Mouse (Mus musculus): ENCODE measurements at regions not wholly inside any gene's neighbourhood (a gene's known extent, or its start where the extent isn't known, plus 50 kb on each side); places are given as distances from the start of the nearest gene placed in this dataset.
"Not testable (repeated sequence)": the region's sequence is repeated elsewhere in the genome, so short reads cannot be mapped to it uniquely, and the experiment has no call there.

DNA sequence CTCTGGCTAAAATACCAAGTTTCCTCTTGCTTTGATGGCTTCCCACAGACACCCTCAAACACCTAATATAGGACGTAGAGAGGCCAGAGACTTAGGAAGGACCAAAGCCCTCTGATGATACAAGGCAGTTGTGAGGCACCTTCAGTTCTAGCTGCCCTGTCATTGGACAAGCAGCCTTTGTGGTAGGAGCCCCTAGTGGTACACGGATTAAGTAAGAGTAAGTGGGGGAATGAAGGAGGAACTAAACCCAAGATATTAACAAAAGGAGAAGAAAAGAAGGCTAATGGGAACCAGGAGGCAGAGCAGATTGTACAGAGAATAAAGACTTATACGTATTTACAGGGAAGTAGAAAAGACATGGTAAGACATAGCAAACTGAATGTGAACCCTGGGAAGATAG is 352.3 kb upstream of the Tmco5 start:
- in situ Hi-C loops (cut with MboI; ENCODE audit: low pct_unique_long_range_greater_than_20kb); H3K27me3 ChIP-seq; CTCF ChIA-PET; POLR2A ChIA-PET; DNase-seq (ENCODE audit: low read depth, low spot score); ATAC-seq: not testable (repeated sequence)

DNA sequence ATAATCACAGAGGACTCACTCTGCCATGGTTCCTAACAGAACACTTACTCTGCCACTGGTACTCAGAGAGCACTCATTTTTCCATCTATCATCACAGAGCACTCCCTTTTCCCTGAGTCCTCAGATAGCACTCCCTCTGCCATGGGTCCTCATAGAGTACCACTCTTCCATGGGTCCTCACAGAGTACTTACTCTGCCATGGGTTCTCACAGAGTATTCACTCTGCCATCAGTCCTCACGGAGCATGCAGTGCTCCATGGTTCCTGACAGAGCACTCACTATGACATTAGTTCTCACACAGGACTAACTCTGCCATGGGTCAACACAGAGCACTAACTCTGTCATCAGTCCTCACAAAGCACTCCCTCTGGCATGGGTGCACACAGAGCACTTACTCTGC is 342.0 kb upstream of the Tmco5 start:
- in situ Hi-C loops (cut with MboI; ENCODE audit: low pct_unique_long_range_greater_than_20kb): no loop called here
- no peaks in the 10 kb centered on the region for H3K27me3 ChIP-seq
- ATAC-seq (no peak), DNase-seq (ENCODE audit: low read depth, low spot score) (no peak)
- CTCF ChIA-PET: no interaction called here
- no peak for TF ChIP-seq CTCF (IDR thresholded peaks at IDR 0.05)
- POLR2A ChIA-PET: no interaction called here

GRCm38 (mm10) chr2:116559350-116559749 is 319.1 kb upstream of the Tmco5 start:
- in situ Hi-C loops (cut with MboI; ENCODE audit: low pct_unique_long_range_greater_than_20kb): no loop called here
- no peaks in the 10 kb centered on the region for H3K27me3 ChIP-seq
- TF ChIP-seq CTCF (IDR thresholded peaks at IDR 0.05): no peak
- DNase-seq (ENCODE audit: low read depth, low spot score) (no peak), ATAC-seq (no peak)
- CTCF ChIA-PET: no interaction called here
- POLR2A ChIA-PET: no interaction called here

- ChIA-PET POLR2A (no interaction called here), CTCF (interaction anchor here (0.6 kb wide), 1 partner anchor 228 kb away, joined by 3 read pairs; no protein-coding TSS in a partner anchor)
- TF ChIP-seq CTCF (IDR thresholded peaks at IDR 0.05): no peak
Observed at GRCm38 (mm10) chr2:116583989-116584388, 294.5 kb upstream of the Tmco5 start.

GRCm38 (mm10) chr2:116586203-116586959 is 292.1 kb upstream of the Tmco5 start:
- ATAC-seq (no peak), DNase-seq (ENCODE audit: low read depth, low spot score) (no peak)
- no peak for TF ChIP-seq CTCF (IDR thresholded peaks at IDR 0.05)
- in situ Hi-C loops (cut with MboI; ENCODE audit: low pct_unique_long_range_greater_than_20kb): no loop called here
- ChIA-PET POLR2A (no interaction called here), CTCF (interaction anchor here (1.1 kb wide), 1 partner anchor 9 kb away, joined by 4 read pairs; no protein-coding TSS in a partner anchor)
- H3K27me3 ChIP-seq: peaks cover 16% of the 10 kb centered on the region

More at GRCm38 (mm10) chr2:116583989-116584388, 294.5 kb upstream of the Tmco5 start:
- ATAC-seq (no peak), DNase-seq (ENCODE audit: low read depth, low spot score) (no peak)
- in situ Hi-C loops (cut with MboI; ENCODE audit: low pct_unique_long_range_greater_than_20kb): no loop called here
- H3K27me3 ChIP-seq: peaks cover 16% of the 10 kb centered on the region

- in situ Hi-C loops (cut with MboI; ENCODE audit: low pct_unique_long_range_greater_than_20kb): no loop called here
- ATAC-seq (no peak), DNase-seq (ENCODE audit: low read depth, low spot score) (no peak)
- ChIA-PET CTCF (no interaction called here), POLR2A (no interaction called here)
- H3K27me3 ChIP-seq: peaks cover 14% of the 10 kb centered on the region
- TF ChIP-seq CTCF (IDR thresholded peaks at IDR 0.05): no peak
Observed at GRCm38 (mm10) chr2:116605869-116606268, 272.6 kb upstream of the Tmco5 start.

DNA sequence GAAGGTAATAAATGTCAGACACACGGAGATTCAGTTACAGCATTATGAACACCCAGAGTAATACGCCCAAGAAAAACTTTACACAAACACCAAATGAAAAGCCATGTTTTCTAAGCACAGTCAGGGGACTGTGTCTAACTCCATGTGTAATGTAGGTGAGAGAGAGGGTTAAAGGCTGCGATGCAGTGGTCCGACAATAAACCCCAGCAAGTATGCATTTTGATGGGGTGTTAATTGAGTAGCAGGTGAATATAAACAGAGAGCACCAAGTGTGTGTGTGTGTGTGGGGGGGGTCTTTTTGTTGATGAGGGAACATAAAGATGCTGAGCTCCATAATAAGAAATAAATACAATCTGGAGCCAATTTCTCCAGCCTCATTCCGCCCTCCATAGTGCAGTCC is 238.6 kb upstream of the Tmco5 start:
- in situ Hi-C loops (cut with MboI; ENCODE audit: low pct_unique_long_range_greater_than_20kb): no loop called here
- no peak for ATAC-seq
- POLR2A ChIA-PET: no interaction called here

DNA sequence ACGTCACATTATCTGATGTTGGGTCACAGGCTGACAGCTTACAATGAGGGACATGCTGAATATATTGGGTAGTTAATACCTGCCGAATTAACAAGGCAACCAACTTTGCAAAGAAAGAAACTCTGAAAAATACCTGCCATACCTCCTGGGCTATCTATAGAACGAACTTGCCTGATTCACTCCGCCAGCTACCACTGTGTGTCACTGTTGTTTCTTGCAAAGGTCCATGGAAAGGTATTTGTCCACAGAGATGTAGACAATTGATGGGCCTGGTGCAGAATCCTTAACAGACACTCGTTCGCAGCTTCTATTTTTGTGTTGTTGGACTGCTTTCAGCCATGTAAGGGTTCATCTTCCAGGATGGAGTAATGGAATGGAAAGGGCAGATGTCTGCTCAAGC is 226.4 kb upstream of the Tmco5 start:
- ChIA-PET POLR2A (no interaction called here), CTCF (interaction anchor here (0.7 to 1.5 kb wide), 2 partner anchors 9 to 84 kb away, joined by 3 to 4 read pairs; no protein-coding TSS in a partner anchor)
- in situ Hi-C loops (cut with MboI; ENCODE audit: low pct_unique_long_range_greater_than_20kb): loop anchor here (5.0 to 10.0 kb wide), 2 partner anchors 80 to 173 kb away; no protein-coding TSS in a partner anchor
- no peaks in the 10 kb centered on the region for H3K27me3 ChIP-seq
- ATAC-seq: no peak
- no peak for DNase-seq (ENCODE audit: low read depth, low spot score)
- TF ChIP-seq CTCF (IDR thresholded peaks at IDR 0.05): peak; percentile 59

More for the DNA sequence above, 238.6 kb upstream of the Tmco5 start:
- DNase-seq (ENCODE audit: low read depth, low spot score): no peak
- H3K27me3 ChIP-seq: peaks cover 6% of the 10 kb centered on the region
- no peak for TF ChIP-seq CTCF (IDR thresholded peaks at IDR 0.05)
- CTCF ChIA-PET: no interaction called here

DNA sequence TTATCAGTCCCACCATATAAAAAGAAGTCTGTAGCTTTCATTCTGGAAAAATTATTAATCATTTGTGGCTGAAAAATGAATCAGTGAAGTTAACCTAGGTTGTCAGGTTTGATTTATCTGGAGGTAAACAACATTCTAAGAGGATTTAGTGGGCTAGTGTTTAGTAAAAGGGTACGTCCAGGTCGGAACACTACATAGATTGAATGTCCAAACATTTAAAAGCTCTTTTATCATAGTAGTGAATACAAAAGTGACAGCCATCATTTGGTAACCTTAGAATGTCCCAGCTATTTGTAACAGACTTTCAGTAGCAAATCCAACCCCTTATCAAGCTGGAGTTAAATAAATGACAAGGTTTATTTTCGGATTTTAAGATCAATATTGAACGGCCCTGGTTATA is 192.7 kb upstream of the Tmco5 start:
- TF ChIP-seq CTCF (IDR thresholded peaks at IDR 0.05): no peak
- ATAC-seq (no peak), DNase-seq (ENCODE audit: low read depth, low spot score) (no peak)
- ChIA-PET POLR2A (no interaction called here), CTCF (interaction anchor here (0.8 to 1.4 kb wide), 3 partner anchors 9 to 25 kb away, joined by 3 to 4 read pairs (median 3); no protein-coding TSS in a partner anchor)
- H3K27me3 ChIP-seq: peaks cover 24% of the 10 kb centered on the region
- in situ Hi-C loops (cut with MboI; ENCODE audit: low pct_unique_long_range_greater_than_20kb): no loop called here

- TF ChIP-seq CTCF (IDR thresholded peaks at IDR 0.05): no peak
- in situ Hi-C loops (cut with MboI; ENCODE audit: low pct_unique_long_range_greater_than_20kb): no loop called here
- CTCF ChIA-PET: interaction anchor here (1.9 kb wide), 1 partner anchor 14 kb away, joined by 4 read pairs; no protein-coding TSS in a partner anchor
- POLR2A ChIA-PET: no interaction called here
- H3K27me3 ChIP-seq: no peaks in the 10 kb centered on the region
- no peak for DNase-seq (ENCODE audit: low read depth, low spot score)
- no peak for ATAC-seq
Observed at GRCm38 (mm10) chr2:116697542-116697941, 180.9 kb upstream of the Tmco5 start.

- peak; percentile 93 for ATAC-seq
- ChIA-PET POLR2A (no interaction called here), CTCF (no interaction called here)
- no peak for TF ChIP-seq CTCF (IDR thresholded peaks at IDR 0.05)
- DNase-seq (ENCODE audit: low read depth, low spot score): no peak
- in situ Hi-C loops (cut with MboI; ENCODE audit: low pct_unique_long_range_greater_than_20kb): no loop called here
- H3K27me3 ChIP-seq: no peaks in the 10 kb centered on the region
Observed at GRCm38 (mm10) chr2:116704705-116705104, 173.8 kb upstream of the Tmco5 start.
